Mouse (Mus musculus) forebrain, embryonic 12.5 days (tissue): ENCODE results near the gene Smarca4. TPM values are rescaled to one million over a fixed set of nuclear protein-coding genes. Genes with fewer than 3 reads are reported as not detected.
"Not testable (repeated sequence)": the region's sequence is repeated elsewhere in the genome, so short reads cannot be mapped to it uniquely, and the experiment has no call there.

Source experiments
- ATAC-seq: fragments of 200-750 bp; cut with Nextera tagmentation; 2 replicates; pipeline ENCODE4 v1.8.0; 2017; ENCODE audit warnings: moderate TSS enrichment; ENCODE audit not compliant: low FRiP score
- H3K27ac ChIP-seq: fragments of 300-500 bp; sonication (generic); 2 replicates; pipeline ENCODE4 v1.5.1; 2016; ENCODE audit warnings: mild to moderate bottlenecking
- H3K27me3 ChIP-seq: fragments of 300-500 bp; sonication (generic); 2 replicates; pipeline ENCODE4 v1.6.1; 2016; ENCODE audit warnings: mild to moderate bottlenecking
- H3K36me3 ChIP-seq: fragments of 300-500 bp; sonication (generic); replicated peaks from 2 replicates; pipeline ENCODE4 v1.6.1; 2016; ENCODE audit warnings: mild to moderate bottlenecking
- H3K4me1 ChIP-seq: fragments of 300-500 bp; sonication (generic); 2 replicates; pipeline ENCODE4 v1.6.1; 2016
- H3K4me2 ChIP-seq: fragments of 300-500 bp; sonication (generic); 2 replicates; pipeline ENCODE4 v1.6.1; 2016; ENCODE audit warnings: mild to moderate bottlenecking, moderate library complexity
- H3K4me3 ChIP-seq: fragments of 300-500 bp; sonication (generic); replicated peaks from 2 replicates; pipeline ENCODE4 v1.5.1; 2016; ENCODE audit warnings: mild to moderate bottlenecking
- H3K9ac ChIP-seq: fragments of 300-500 bp; sonication (generic); 2 replicates; pipeline ENCODE4 v1.6.1; 2016; ENCODE audit warnings: mild to moderate bottlenecking
- H3K9me3 ChIP-seq: fragments of 300-500 bp; sonication (generic); 2 replicates; pipeline ENCODE4 v1.6.1; 2016
- WGBS: fragments of 180-500 bp; shearing (Covaris S2); methylation state at CpG from one replicate; pipeline ENCODE4 v1.1.7; 2016; 5-methylcytosine and 5-hydroxymethylcytosine counted together
- polyA plus RNA-seq: library from polyadenylated mRNA; unstranded; fragments of >200 nt; fragmentation: Nextera tagmentation; extraction: Ambion mirVana; gene quantifications from 2 replicates; pipeline ENCODE4 v1.2.1, GENCODE M21; 2016

Gene Smarca4
- polyA plus RNA-seq, 1 experiment from 2014 or later = 184 TPM

GRCm38 (mm10) chr9:21682827-21683226, 66.9 kb downstream of the Smarca4 start:
- H3K36me3 ChIP-seq = peaks cover 96% of the 10 kb centered on the region
- no peak for ATAC-seq
- 90% methylated on average over 4 of the region's 4 CpGs for WGBS

GRCm38 (mm10) chr9:21683897-21684296, 67.9 kb downstream of the Smarca4 start:
- Histone ChIP-seq H3K9ac (no peak overlapping the region), H3K27ac (no peak overlapping the region), H3K4me2 (no peak overlapping the region), H3K27me3 (no peaks in the 10 kb centered on the region), H3K4me1 (no peaks in the 10 kb centered on the region), H3K4me3 (no peak overlapping the region), H3K36me3 (peaks cover 96% of the 10 kb centered on the region), H3K9me3 (no peaks in the 10 kb centered on the region)
- no peak for ATAC-seq
- 90% methylated on average over 3 of the region's 3 CpGs for WGBS

More at GRCm38 (mm10) chr9:21682827-21683226, 66.9 kb downstream of the Smarca4 start:
- Histone ChIP-seq H3K4me1 (no peaks in the 10 kb centered on the region), H3K4me2 (no peak overlapping the region), H3K9ac (no peak overlapping the region), H3K9me3 (no peaks in the 10 kb centered on the region), H3K27ac (no peak overlapping the region), H3K27me3 (no peaks in the 10 kb centered on the region), H3K4me3 (no peak overlapping the region)

- H3K4me1 ChIP-seq = no peaks in the 10 kb centered on the region
- WGBS = 95% methylated on average over 7 of the region's 7 CpGs
- no peak overlapping the region for H3K27ac ChIP-seq
- H3K36me3 ChIP-seq = peaks cover 96% of the 10 kb centered on the region
- H3K9ac ChIP-seq = no peak overlapping the region
- H3K4me2 ChIP-seq = no peak overlapping the region
- H3K4me3 ChIP-seq = no peak overlapping the region
- H3K9me3 ChIP-seq = no peaks in the 10 kb centered on the region
- no peaks in the 10 kb centered on the region for H3K27me3 ChIP-seq
- ATAC-seq = no peak
Observed at GRCm38 (mm10) chr9:21688554-21688953, 72.6 kb downstream of the Smarca4 start.

GRCm38 (mm10) chr9:21690031-21690430, 74.1 kb downstream of the Smarca4 start:
- Histone ChIP-seq H3K4me2 (no peak overlapping the region), H3K27ac (no peak overlapping the region), H3K9me3 (no peaks in the 10 kb centered on the region), H3K4me1 (no peaks in the 10 kb centered on the region), H3K4me3 (no peak overlapping the region), H3K27me3 (no peaks in the 10 kb centered on the region), H3K36me3 (peaks cover 95% of the 10 kb centered on the region), H3K9ac (no peak overlapping the region)
- 99% methylated on average over 3 of the region's 3 CpGs for WGBS
- ATAC-seq = no peak

GRCm38 (mm10) chr9:21691862-21692261, 75.9 kb downstream of the Smarca4 start:
- no peak overlapping the region for H3K4me3 ChIP-seq
- peaks cover 94% of the 10 kb centered on the region for H3K36me3 ChIP-seq
- no peak overlapping the region for H3K27ac ChIP-seq
- H3K9me3 ChIP-seq = no peaks in the 10 kb centered on the region
- WGBS = 53% methylated on average over 2 of the region's 2 CpGs
- no peak overlapping the region for H3K9ac ChIP-seq
- ATAC-seq = peak; percentile 36; the same call in 1 of the 2 replicates
- H3K27me3 ChIP-seq = no peaks in the 10 kb centered on the region
- H3K4me1 ChIP-seq = no peaks in the 10 kb centered on the region
- no peak overlapping the region for H3K4me2 ChIP-seq

- over 99% methylated on average over 4 of the region's 4 CpGs for WGBS
- Histone ChIP-seq H3K36me3 (peaks cover 94% of the 10 kb centered on the region), H3K9ac (no peak overlapping the region), H3K4me1 (no peaks in the 10 kb centered on the region), H3K4me2 (no peak overlapping the region), H3K4me3 (no peak overlapping the region), H3K27ac (no peak overlapping the region), H3K9me3 (no peaks in the 10 kb centered on the region), H3K27me3 (no peaks in the 10 kb centered on the region)
- no peak for ATAC-seq
Observed at GRCm38 (mm10) chr9:21692491-21692890, 76.5 kb downstream of the Smarca4 start.

GRCm38 (mm10) chr9:21694071-21694470, 78.1 kb downstream of the Smarca4 start:
- no peak overlapping the region for H3K27ac ChIP-seq
- no peak for ATAC-seq
- H3K4me2 ChIP-seq = no peak overlapping the region
- H3K9me3 ChIP-seq = no peaks in the 10 kb centered on the region
- H3K27me3 ChIP-seq = no peaks in the 10 kb centered on the region
- no peak overlapping the region for H3K4me3 ChIP-seq
- no peak overlapping the region for H3K9ac ChIP-seq
- H3K36me3 ChIP-seq = peaks cover 90% of the 10 kb centered on the region
- no peaks in the 10 kb centered on the region for H3K4me1 ChIP-seq

GRCm38 (mm10) chr9:21695229-21695792, 79.3 kb downstream of the Smarca4 start:
- ATAC-seq = no peak
- H3K9me3 ChIP-seq = no peaks in the 10 kb centered on the region
- H3K27me3 ChIP-seq = no peaks in the 10 kb centered on the region
- no peak overlapping the region for H3K4me2 ChIP-seq
- H3K27ac ChIP-seq = no peak overlapping the region
- peaks cover 89% of the 10 kb centered on the region for H3K36me3 ChIP-seq
- H3K4me1 ChIP-seq = no peaks in the 10 kb centered on the region
- H3K4me3 ChIP-seq = no peak overlapping the region
- H3K9ac ChIP-seq = no peak overlapping the region
- 94% methylated on average over 5 of the region's 5 CpGs for WGBS

- H3K4me2 ChIP-seq = no peak overlapping the region
- no peak overlapping the region for H3K27ac ChIP-seq
- peaks cover 93% of the 10 kb centered on the region for H3K36me3 ChIP-seq
- H3K9ac ChIP-seq = no peak overlapping the region
- no peaks in the 10 kb centered on the region for H3K27me3 ChIP-seq
- H3K4me1 ChIP-seq = no peaks in the 10 kb centered on the region
- no peaks in the 10 kb centered on the region for H3K9me3 ChIP-seq
- ATAC-seq = no peak
- no peak overlapping the region for H3K4me3 ChIP-seq
- 84% methylated on average over 6 of the region's 6 CpGs for WGBS
Observed at GRCm38 (mm10) chr9:21697121-21697520, 81.2 kb downstream of the Smarca4 start.

- not testable (repeated sequence) for H3K4me3 ChIP-seq, H3K27me3 ChIP-seq, ATAC-seq, H3K9me3 ChIP-seq, H3K4me2 ChIP-seq, H3K4me1 ChIP-seq, H3K9ac ChIP-seq, H3K27ac ChIP-seq
- peaks cover 94% of the 10 kb centered on the region for H3K36me3 ChIP-seq
- 91% methylated on average over 6 of the region's 6 CpGs for WGBS
Observed at GRCm38 (mm10) chr9:21699280-21699679, 83.3 kb downstream of the Smarca4 start.

GRCm38 (mm10) chr9:21701091-21701490, 85.1 kb downstream of the Smarca4 start:
- peaks cover 94% of the 10 kb centered on the region for H3K36me3 ChIP-seq
- no peak overlapping the region for H3K4me3 ChIP-seq
- no peak overlapping the region for H3K27ac ChIP-seq
- H3K9ac ChIP-seq = no peak overlapping the region
- ATAC-seq = no peak
- H3K27me3 ChIP-seq = no peaks in the 10 kb centered on the region
- no peaks in the 10 kb centered on the region for H3K4me1 ChIP-seq
- H3K9me3 ChIP-seq = no peaks in the 10 kb centered on the region
- WGBS = 96% methylated on average over 14 of the region's 14 CpGs
- H3K4me2 ChIP-seq = no peak overlapping the region

GRCm38 (mm10) chr9:21703494-21703893, 87.5 kb downstream of the Smarca4 start:
- no peak for ATAC-seq
- no peak overlapping the region for H3K4me2 ChIP-seq
- H3K36me3 ChIP-seq = peaks cover 96% of the 10 kb centered on the region
- no peak overlapping the region for H3K4me3 ChIP-seq
- no peaks in the 10 kb centered on the region; the same call in 1 of the 2 replicates for H3K9me3 ChIP-seq
- no peak overlapping the region for H3K27ac ChIP-seq
- 96% methylated on average over 7 of the region's 7 CpGs for WGBS
- no peaks in the 10 kb centered on the region for H3K4me1 ChIP-seq
- no peaks in the 10 kb centered on the region for H3K27me3 ChIP-seq
- H3K9ac ChIP-seq = no peak overlapping the region

GRCm38 (mm10) chr9:21706085-21706484, 90.1 kb downstream of the Smarca4 start:
- WGBS = 88% methylated on average over 4 of the region's 4 CpGs
- H3K27ac ChIP-seq = no peak overlapping the region
- no peak overlapping the region for H3K4me3 ChIP-seq
- H3K9ac ChIP-seq = no peak overlapping the region
- H3K4me2 ChIP-seq = no peak overlapping the region
- no peaks in the 10 kb centered on the region for H3K4me1 ChIP-seq
- no peaks in the 10 kb centered on the region for H3K27me3 ChIP-seq
- H3K36me3 ChIP-seq = peaks cover 85% of the 10 kb centered on the region
- no peak for ATAC-seq
- no peaks in the 10 kb centered on the region; the same call in 1 of the 2 replicates for H3K9me3 ChIP-seq
